Mouse (Mus musculus) hindbrain, embryonic 11.5 days (tissue): ENCODE measurements around the gene Nudt17. TPM values are rescaled to one million over a fixed set of nuclear protein-coding genes. Genes with fewer than 3 reads are reported as not detected.
"Not testable (repeated sequence)": the region's sequence is repeated elsewhere in the genome, so short reads cannot be mapped to it uniquely, and the experiment has no call there.

ENCODE experiments used
- ATAC-seq: fragments of 200-750 bp; cut with Nextera tagmentation; 2 replicates; pipeline ENCODE4 v1.8.0; 2017; ENCODE audit warnings: mild to moderate bottlenecking, moderate TSS enrichment, moderate library complexity; ENCODE audit not compliant: low FRiP score
- DNase-seq: peaks from one replicate; pipeline ENCODE4 v3.0.0-alpha.2; 2015; ENCODE audit warnings: low spot score
- H3K27ac ChIP-seq: fragments of 300-500 bp; sonication (generic); 2 replicates; pipeline ENCODE4 v1.5.1; 2014; ENCODE audit warnings: mild to moderate bottlenecking, low read depth, low read length
- H3K27me3 ChIP-seq: fragments of 300-500 bp; sonication (generic); 2 replicates; pipeline ENCODE4 v1.6.1; 2014; ENCODE audit warnings: mild to moderate bottlenecking, low read length, moderate library complexity, mixed read lengths; ENCODE audit not compliant: control insufficient read depth, insufficient read depth
- H3K36me3 ChIP-seq: fragments of 300-500 bp; sonication (generic); 2 replicates; pipeline ENCODE4 v1.6.1; 2014; ENCODE audit warnings: mild to moderate bottlenecking, low read length, moderate library complexity, mixed read lengths; ENCODE audit not compliant: control insufficient read depth, insufficient read depth
- H3K4me1 ChIP-seq: fragments of 300-500 bp; sonication (generic); replicated peaks from 2 replicates; pipeline ENCODE4 v1.6.1; 2014; ENCODE audit warnings: low read length, mixed read lengths; ENCODE audit not compliant: control insufficient read depth, insufficient read depth
- H3K4me2 ChIP-seq: fragments of 300-500 bp; sonication (generic); replicated peaks from 2 replicates; pipeline ENCODE4 v1.6.1; 2014; ENCODE audit warnings: mild to moderate bottlenecking, low read depth, low read length
- H3K4me3 ChIP-seq: fragments of 300-500 bp; sonication (generic); 2 replicates; pipeline ENCODE4 v1.5.1; 2014; ENCODE audit warnings: low read depth, low read length
- H3K9ac ChIP-seq: fragments of 300-500 bp; sonication (generic); 2 replicates; pipeline ENCODE4 v1.6.1; 2014; ENCODE audit warnings: low read depth, low read length
- H3K9me3 ChIP-seq: fragments of 300-500 bp; sonication (generic); 2 replicates; pipeline ENCODE4 v1.6.1; 2016; ENCODE audit warnings: low read length; ENCODE audit not compliant: control insufficient read depth
- WGBS: fragments of 180-500 bp; shearing (Covaris S2); extraction: QIAGEN DNeasy Blood & Tissue Kit; methylation state at CpG from one replicate; pipeline ENCODE4 v1.1.7; 2014; 5-methylcytosine and 5-hydroxymethylcytosine counted together
- polyA plus RNA-seq: library from polyadenylated mRNA; unstranded; fragments of >200 nt; fragmentation: Nextera tagmentation; extraction: Ambion mirVana; gene quantifications from 2 replicates; pipeline ENCODE4 v1.2.1, GENCODE M21; 2014

Nudt17 gene
- polyA plus RNA-seq, 1 experiment from 2014 or later, result 12.8 TPM

GRCm38 (mm10) chr3:96696766-96697732, 11.3 kb downstream of the Nudt17 start:
- WGBS, result under 1% methylated on average over 62 of the region's 85 CpGs
- H3K27me3 ChIP-seq, result no peaks in the 10 kb centered on the region
- peak; percentile 95 for ATAC-seq
- H3K4me2 ChIP-seq, result peak overlapping the region; percentile 70
- H3K27ac ChIP-seq, result peak overlapping the region; percentile 94
- H3K4me1 ChIP-seq, result 0 out of 2 replicates have a peak, but pooled peaks cover 3% of the 10 kb centered on the region
- peak overlapping the region; percentile 77 for H3K4me3 ChIP-seq
- peak overlapping the region; percentile 87 for H3K9ac ChIP-seq
- no peaks in the 10 kb centered on the region for H3K9me3 ChIP-seq
- peak; percentile 93 for DNase-seq
- no peaks in the 10 kb centered on the region for H3K36me3 ChIP-seq

- Histone ChIP-seq H3K4me3 (peak within 1 kb of the TSS; percentile 77), H3K27ac (peak within 1 kb of the TSS; percentile 94), H3K4me1 (0 out of 2 replicates have a peak, but pooled peaks cover 3% of the 10 kb centered on the region), H3K9me3 (no peaks in the 10 kb centered on the region), H3K9ac (peak within 1 kb of the TSS; percentile 87), H3K4me2 (peak within 1 kb of the TSS; percentile 70), H3K27me3 (no peaks in the 10 kb centered on the region), H3K36me3 (no peaks in the 10 kb centered on the region)
- ATAC-seq (peak; percentile 76), DNase-seq (peak; percentile 82)
- WGBS, result 0% methylated on average over 35 of the region's 35 CpGs
Observed at GRCm38 (mm10) chr3:96696198-96696765, 12.1 kb downstream of the Nudt17 start, which contains the start of gene Pias3. Gene Pias3, plus strand, starts transcription at chr3:96696384.

GRCm38 (mm10) chr3:96693579-96693978, 14.8 kb downstream of the Nudt17 start:
- WGBS, result 94% methylated on average over 1 of the region's 1 CpGs
- Histone ChIP-seq H3K9ac (no peak overlapping the region), H3K9me3 (no peaks in the 10 kb centered on the region), H3K4me2 (no peak overlapping the region), H3K36me3 (no peaks in the 10 kb centered on the region), H3K27me3 (no peaks in the 10 kb centered on the region), H3K4me1 (0 out of 2 replicates have a peak, but pooled peaks cover 4% of the 10 kb centered on the region), H3K4me3 (no peak overlapping the region), H3K27ac (no peak overlapping the region)
- ATAC-seq, result no peak
- no peak for DNase-seq

GRCm38 (mm10) chr3:96692506-96692905, 15.9 kb downstream of the Nudt17 start:
- H3K9me3 ChIP-seq, result no peaks in the 10 kb centered on the region
- H3K27me3 ChIP-seq, result no peaks in the 10 kb centered on the region
- H3K27ac ChIP-seq, result no peak overlapping the region
- no peak overlapping the region for H3K4me3 ChIP-seq
- no peaks in the 10 kb centered on the region for H3K36me3 ChIP-seq
- H3K9ac ChIP-seq, result no peak overlapping the region
- H3K4me2 ChIP-seq, result no peak overlapping the region
- WGBS, result 16% methylated on average over 3 of the region's 3 CpGs
- no peak for ATAC-seq
- DNase-seq, result peak; percentile 47
- H3K4me1 ChIP-seq, result 0 out of 2 replicates have a peak, but pooled peaks cover 4% of the 10 kb centered on the region

GRCm38 (mm10) chr3:96690298-96690697, 18.1 kb downstream of the Nudt17 start:
- ATAC-seq, result no peak
- 50% methylated on average over 3 of the region's 3 CpGs for WGBS

GRCm38 (mm10) chr3:96688854-96689253, 19.5 kb downstream of the Nudt17 start:
- 86% methylated on average over 11 of the region's 11 CpGs for WGBS
- Histone ChIP-seq H3K4me1 (0 out of 2 replicates have a peak, but pooled peaks cover 2% of the 10 kb centered on the region), H3K27me3 (no peaks in the 10 kb centered on the region; the same call in 1 of the 2 replicates), H3K4me3 (no peak overlapping the region), H3K4me2 (no peak overlapping the region), H3K36me3 (no peaks in the 10 kb centered on the region), H3K9me3 (no peaks in the 10 kb centered on the region), H3K9ac (no peak overlapping the region), H3K27ac (no peak overlapping the region)
- ATAC-seq, result no peak
- DNase-seq, result no peak

More at GRCm38 (mm10) chr3:96690298-96690697, 18.1 kb downstream of the Nudt17 start:
- Histone ChIP-seq H3K36me3 (no peaks in the 10 kb centered on the region), H3K4me1 (0 out of 2 replicates have a peak, but pooled peaks cover 2% of the 10 kb centered on the region), H3K27me3 (no peaks in the 10 kb centered on the region; the same call in 1 of the 2 replicates), H3K4me3 (no peak overlapping the region), H3K4me2 (no peak overlapping the region), H3K9me3 (no peaks in the 10 kb centered on the region), H3K9ac (no peak overlapping the region), H3K27ac (no peak overlapping the region)
- no peak for DNase-seq

GRCm38 (mm10) chr3:96686057-96686456, 22.3 kb downstream of the Nudt17 start:
- not testable (repeated sequence) for H3K36me3 ChIP-seq, H3K4me2 ChIP-seq, DNase-seq, H3K4me3 ChIP-seq, H3K9ac ChIP-seq, ATAC-seq, H3K27ac ChIP-seq, H3K9me3 ChIP-seq, H3K27me3 ChIP-seq, H3K4me1 ChIP-seq
- WGBS, result 93% methylated on average over 5 of the region's 5 CpGs

- Histone ChIP-seq H3K27me3 (no peaks in the 10 kb centered on the region; the same call in 1 of the 2 replicates), H3K4me3 (0 out of 2 replicates have a peak overlapping the region, but pooled peaks have one; percentile 6), H3K27ac (no peak overlapping the region), H3K36me3 (no peaks in the 10 kb centered on the region), H3K4me1 (no peaks in the 10 kb centered on the region), H3K4me2 (no peak overlapping the region; the same call in 1 of the 2 replicates), H3K9me3 (no peaks in the 10 kb centered on the region), H3K9ac (no peak overlapping the region)
- no peak for DNase-seq
- 37% methylated on average over 28 of the region's 28 CpGs for WGBS
- no peak for ATAC-seq
Observed at GRCm38 (mm10) chr3:96684822-96685156, 23.6 kb downstream of the Nudt17 start.
